Mouse (Mus musculus) neural tube, embryonic 15.5 days (tissue): Measurements from ENCODE around the gene Gm8369. TPM values are rescaled to one million over a fixed set of nuclear protein-coding genes. Genes with fewer than 3 reads are reported as not detected.
"Not testable (repeated sequence)": the region's sequence is repeated elsewhere in the genome, so short reads cannot be mapped to it uniquely, and the experiment has no call there.

Source experiments
- ATAC-seq: fragments of 200-750 bp; cut with Nextera tagmentation; 2 replicates; pipeline ENCODE4 v1.8.0; 2017; ENCODE audit warnings: mild to moderate bottlenecking, moderate TSS enrichment, moderate library complexity; ENCODE audit not compliant: low FRiP score
- H3K27ac ChIP-seq: fragments of 300-500 bp; sonication (generic); replicated peaks from 2 replicates; pipeline ENCODE4 v1.5.1; 2015; ENCODE audit warnings: mild to moderate bottlenecking, inconsistent platforms
- H3K27me3 ChIP-seq: fragments of 300-500 bp; sonication (generic); replicated peaks from 2 replicates; pipeline ENCODE4 v1.6.1; 2015; ENCODE audit warnings: inconsistent platforms
- H3K36me3 ChIP-seq: fragments of 300-500 bp; sonication (generic); 2 replicates; pipeline ENCODE4 v1.6.1; 2015; ENCODE audit warnings: inconsistent platforms
- H3K4me1 ChIP-seq: fragments of 300-500 bp; sonication (generic); 2 replicates; pipeline ENCODE4 v1.6.1; 2015; ENCODE audit warnings: inconsistent platforms
- H3K4me2 ChIP-seq: fragments of 300-500 bp; sonication (generic); 2 replicates; pipeline ENCODE4 v1.6.1; 2015; ENCODE audit warnings: inconsistent platforms, mild to moderate bottlenecking, moderate library complexity
- H3K4me3 ChIP-seq: fragments of 300-500 bp; sonication (generic); replicated peaks from 2 replicates; pipeline ENCODE4 v1.5.1; 2015; ENCODE audit warnings: mild to moderate bottlenecking, inconsistent platforms
- H3K9ac ChIP-seq: fragments of 300-500 bp; sonication (generic); replicated peaks from 2 replicates; pipeline ENCODE4 v1.6.1; 2015; ENCODE audit warnings: mild to moderate bottlenecking, inconsistent platforms
- H3K9me3 ChIP-seq: fragments of 300-500 bp; sonication (generic); replicated peaks from 2 replicates; pipeline ENCODE4 v1.6.1; 2016; ENCODE audit warnings: inconsistent platforms
- WGBS: fragments of 180-500 bp; shearing (Covaris S2); methylation state at CpG from one replicate; pipeline ENCODE4 v1.1.7; 2015; ENCODE audit warnings: mixed read lengths; 5-methylcytosine and 5-hydroxymethylcytosine counted together
- polyA plus RNA-seq: library from polyadenylated mRNA; unstranded; fragments of >200 nt; fragmentation: Nextera tagmentation; extraction: Ambion mirVana; gene quantifications from 2 replicates; pipeline ENCODE4 v1.2.1, GENCODE M21; 2015

Gene Gm8369
- polyA plus RNA-seq, 1 experiment from 2014 or later: not detected

DNA sequence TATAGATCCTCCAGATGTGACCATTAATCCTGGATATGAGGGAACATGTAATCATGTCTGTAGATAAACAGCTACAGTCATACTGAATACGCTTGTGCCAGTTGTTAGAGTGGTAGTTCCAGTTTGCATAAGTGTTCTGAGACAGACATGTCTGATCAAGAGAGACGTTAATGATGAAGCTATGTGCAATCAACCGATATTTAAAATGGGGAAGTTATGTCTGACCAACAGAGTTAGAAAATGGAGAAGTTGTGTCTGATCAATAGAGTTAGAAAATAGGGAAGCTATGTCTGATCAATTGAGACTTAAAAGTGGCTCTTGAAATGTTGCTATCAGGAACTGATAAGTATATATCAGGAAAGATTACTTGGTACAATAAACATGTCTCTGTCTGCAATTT is 472 bp upstream of the Gm8369 start:
- Histone ChIP-seq H3K36me3 (no peaks in the 10 kb centered on the region), H3K27me3 (no peaks in the 10 kb centered on the region), H3K9me3 (no peaks in the 10 kb centered on the region), H3K4me3 (no peak overlapping the region), H3K9ac (no peak overlapping the region), H3K4me1 (no peaks in the 10 kb centered on the region), H3K27ac (no peak overlapping the region), H3K4me2 (no peak overlapping the region)
- ATAC-seq: no peak
- WGBS: 92% methylated on average over 3 of the region's 3 CpGs

GRCm38 (mm10) chr19:11486599-11486998 is 861 bp downstream of the Gm8369 start:
- H3K4me1 ChIP-seq: no peaks in the 10 kb centered on the region
- H3K9ac ChIP-seq: no peak overlapping the region
- no peaks in the 10 kb centered on the region for H3K27me3 ChIP-seq
- H3K9me3 ChIP-seq: no peaks in the 10 kb centered on the region
- no peak overlapping the region for H3K4me2 ChIP-seq
- WGBS: 88% methylated on average over 1 of the region's 1 CpGs
- no peaks in the 10 kb centered on the region for H3K36me3 ChIP-seq
- ATAC-seq: no peak
- no peak overlapping the region for H3K4me3 ChIP-seq
- no peak overlapping the region for H3K27ac ChIP-seq

GRCm38 (mm10) chr19:11491406-11492189 is 5.9 kb downstream of the Gm8369 start:
- no peaks in the 10 kb centered on the region for H3K27me3 ChIP-seq
- no peak for ATAC-seq
- no peak overlapping the region for H3K9ac ChIP-seq
- WGBS: 80% methylated on average over 4 of the region's 4 CpGs
- no peaks in the 10 kb centered on the region for H3K4me1 ChIP-seq
- H3K27ac ChIP-seq: no peak overlapping the region
- H3K4me3 ChIP-seq: no peak overlapping the region
- H3K36me3 ChIP-seq: no peaks in the 10 kb centered on the region
- H3K9me3 ChIP-seq: no peaks in the 10 kb centered on the region
- H3K4me2 ChIP-seq: no peak overlapping the region

GRCm38 (mm10) chr19:11492671-11493070 is 6.9 kb downstream of the Gm8369 start:
- H3K27me3 ChIP-seq: no peaks in the 10 kb centered on the region
- 89% methylated on average over 1 of the region's 1 CpGs for WGBS
- no peak overlapping the region for H3K4me3 ChIP-seq
- H3K9me3 ChIP-seq: no peaks in the 10 kb centered on the region
- H3K36me3 ChIP-seq: no peaks in the 10 kb centered on the region
- no peak overlapping the region for H3K4me2 ChIP-seq
- no peaks in the 10 kb centered on the region for H3K4me1 ChIP-seq
- no peak for ATAC-seq
- no peak overlapping the region for H3K9ac ChIP-seq
- no peak overlapping the region for H3K27ac ChIP-seq

DNA sequence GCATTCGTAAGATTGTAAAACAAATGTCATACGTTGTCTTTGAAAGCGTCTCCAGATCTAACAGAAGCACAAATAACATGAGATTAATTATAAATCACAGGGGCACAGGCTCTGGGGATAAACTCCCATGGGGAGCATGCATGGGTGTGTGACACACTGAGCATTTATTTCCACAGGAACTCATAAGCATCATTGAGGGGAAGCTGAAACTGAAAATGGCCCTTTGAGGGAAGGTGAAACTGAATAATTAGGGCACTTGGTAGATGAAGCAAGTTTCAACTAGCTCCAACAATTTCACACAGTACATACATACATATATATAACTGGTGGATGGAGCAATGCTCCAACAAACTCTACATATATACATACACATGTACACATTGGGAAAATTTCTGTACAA is 8.8 kb downstream of the Gm8369 start:
- no peak overlapping the region for H3K9ac ChIP-seq
- H3K9me3 ChIP-seq: no peaks in the 10 kb centered on the region
- WGBS: 85% methylated on average over 3 of the region's 3 CpGs
- no peak overlapping the region for H3K27ac ChIP-seq
- H3K4me3 ChIP-seq: no peak overlapping the region
- H3K4me1 ChIP-seq: no peaks in the 10 kb centered on the region
- no peak overlapping the region for H3K4me2 ChIP-seq
- ATAC-seq: no peak
- H3K27me3 ChIP-seq: no peaks in the 10 kb centered on the region
- H3K36me3 ChIP-seq: no peaks in the 10 kb centered on the region

DNA sequence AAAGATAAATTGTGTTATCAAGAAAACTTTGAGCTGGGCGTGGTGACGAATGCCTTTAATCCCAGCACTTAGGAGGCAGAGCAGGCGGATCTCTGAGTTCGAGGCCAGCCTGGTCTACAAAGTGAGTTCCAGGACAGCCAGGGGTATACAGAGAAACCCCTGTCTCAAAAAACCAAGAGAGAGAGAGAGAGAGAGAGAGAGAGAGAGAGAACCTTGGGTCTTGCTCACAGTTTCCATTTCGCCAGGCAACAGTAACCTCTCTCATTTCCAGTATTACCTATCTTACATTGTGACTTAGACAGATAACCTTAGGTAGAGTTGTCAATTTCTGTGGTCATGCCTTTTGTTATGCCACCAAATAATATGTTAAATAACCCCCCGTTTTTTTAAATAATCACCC is 10.6 kb downstream of the Gm8369 start:
- no peaks in the 10 kb centered on the region for H3K36me3 ChIP-seq
- WGBS: 89% methylated on average over 6 of the region's 6 CpGs

DNA sequence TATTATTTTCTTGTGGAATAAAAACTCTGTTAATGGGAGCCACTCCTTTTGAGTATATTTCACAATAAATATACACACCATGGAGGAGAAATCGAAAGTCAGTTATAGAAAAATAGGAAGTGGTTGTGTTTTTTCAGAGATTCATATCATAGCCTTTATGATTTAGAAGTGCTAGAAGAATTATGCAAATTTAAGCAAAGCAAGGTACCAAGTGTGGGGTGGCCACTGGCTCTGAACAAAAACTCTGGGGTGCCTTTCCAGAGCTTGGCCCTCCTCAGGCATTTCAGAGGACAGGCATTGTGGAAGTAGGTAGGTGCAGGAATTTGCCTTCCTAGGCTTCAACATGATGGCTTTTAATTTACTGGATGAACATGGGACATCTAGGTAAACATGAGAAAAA is 11.6 kb downstream of the Gm8369 start:
- not testable (repeated sequence) for ATAC-seq, H3K4me1 ChIP-seq, H3K27ac ChIP-seq, H3K4me2 ChIP-seq, H3K36me3 ChIP-seq, H3K9ac ChIP-seq, H3K9me3 ChIP-seq, H3K4me3 ChIP-seq, H3K27me3 ChIP-seq
- 86% methylated on average over 1 of the region's 1 CpGs for WGBS

More for the DNA sequence above, 10.6 kb downstream of the Gm8369 start:
- Histone ChIP-seq H3K27ac (no peak overlapping the region), H3K9ac (no peak overlapping the region), H3K27me3 (no peaks in the 10 kb centered on the region), H3K4me2 (no peak overlapping the region), H3K4me3 (no peak overlapping the region), H3K9me3 (no peaks in the 10 kb centered on the region), H3K4me1 (no peaks in the 10 kb centered on the region)
- ATAC-seq: no peak

DNA sequence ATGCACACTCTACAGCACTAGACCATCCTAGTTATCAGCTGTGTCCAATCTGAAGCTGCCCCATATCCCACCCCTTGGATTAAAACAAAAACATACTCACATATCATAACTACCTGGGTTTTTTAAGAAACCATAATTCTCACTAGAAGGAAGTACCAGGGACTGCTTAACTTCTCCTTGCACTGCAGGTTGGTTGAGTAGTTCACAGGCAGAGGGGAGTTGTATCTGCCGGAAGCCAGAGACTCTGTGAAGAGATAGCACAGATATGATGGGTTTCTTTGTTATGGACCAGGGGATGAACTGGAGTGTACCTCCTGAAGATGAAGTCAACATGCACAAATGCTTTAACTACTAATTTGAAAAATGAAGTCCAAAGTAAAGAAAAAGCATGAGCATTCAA is 15.1 kb downstream of the Gm8369 start:
- H3K9ac ChIP-seq: no peak overlapping the region
- no peaks in the 10 kb centered on the region for H3K27me3 ChIP-seq
- H3K27ac ChIP-seq: no peak overlapping the region
- ATAC-seq: no peak
- no peak overlapping the region for H3K4me2 ChIP-seq
- H3K4me3 ChIP-seq: no peak overlapping the region
- 91% methylated on average over 1 of the region's 1 CpGs for WGBS
- no peaks in the 10 kb centered on the region for H3K9me3 ChIP-seq
- H3K4me1 ChIP-seq: no peaks in the 10 kb centered on the region
- no peaks in the 10 kb centered on the region for H3K36me3 ChIP-seq

GRCm38 (mm10) chr19:11501326-11501725 is 15.6 kb downstream of the Gm8369 start:
- H3K4me1 ChIP-seq: no peaks in the 10 kb centered on the region
- no peaks in the 10 kb centered on the region for H3K36me3 ChIP-seq
- H3K4me3 ChIP-seq: no peak overlapping the region
- no peaks in the 10 kb centered on the region for H3K27me3 ChIP-seq
- ATAC-seq: no peak
- no peak overlapping the region for H3K4me2 ChIP-seq
- H3K9me3 ChIP-seq: no peaks in the 10 kb centered on the region
- H3K27ac ChIP-seq: no peak overlapping the region
- no peak overlapping the region for H3K9ac ChIP-seq
- WGBS: 91% methylated on average over 4 of the region's 4 CpGs

GRCm38 (mm10) chr19:11504857-11505256 is 19.1 kb downstream of the Gm8369 start:
- Histone ChIP-seq H3K4me3 (no peak overlapping the region), H3K9ac (no peak overlapping the region), H3K4me2 (no peak overlapping the region), H3K27me3 (no peaks in the 10 kb centered on the region), H3K27ac (no peak overlapping the region), H3K4me1 (no peaks in the 10 kb centered on the region), H3K9me3 (no peaks in the 10 kb centered on the region), H3K36me3 (no peaks in the 10 kb centered on the region)
- WGBS: 95% methylated on average over 1 of the region's 1 CpGs
- no peak for ATAC-seq

DNA sequence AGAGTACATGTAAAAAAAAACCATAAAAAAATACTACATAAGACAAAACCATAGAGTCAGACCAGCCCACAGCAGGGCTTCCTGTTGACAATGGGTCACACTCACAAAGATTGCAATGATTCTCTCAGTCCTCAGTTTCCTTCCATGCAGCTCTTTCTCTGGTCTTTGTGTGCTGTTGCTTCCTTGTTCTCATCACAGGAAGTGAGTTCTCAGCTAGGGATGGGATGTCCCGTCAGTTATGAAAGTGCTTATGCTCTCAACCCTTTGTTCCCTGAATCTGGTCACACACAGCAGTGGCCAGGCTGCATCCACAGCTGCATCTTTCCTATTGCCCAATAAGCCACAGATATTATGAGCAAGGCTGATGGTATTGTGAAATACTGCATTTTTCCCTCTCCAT is 27.7 kb downstream of the Gm8369 start:
- H3K9me3 ChIP-seq: no peaks in the 10 kb centered on the region
- H3K27ac ChIP-seq: no peak overlapping the region
- no peaks in the 10 kb centered on the region for H3K4me1 ChIP-seq
- ATAC-seq: no peak
- H3K9ac ChIP-seq: no peak overlapping the region
- no peak overlapping the region for H3K4me3 ChIP-seq
- H3K27me3 ChIP-seq: no peaks in the 10 kb centered on the region
- no peak overlapping the region for H3K4me2 ChIP-seq
- H3K36me3 ChIP-seq: no peaks in the 10 kb centered on the region
- 88% methylated on average over 1 of the region's 1 CpGs for whole genome bisulfite sequencing

DNA sequence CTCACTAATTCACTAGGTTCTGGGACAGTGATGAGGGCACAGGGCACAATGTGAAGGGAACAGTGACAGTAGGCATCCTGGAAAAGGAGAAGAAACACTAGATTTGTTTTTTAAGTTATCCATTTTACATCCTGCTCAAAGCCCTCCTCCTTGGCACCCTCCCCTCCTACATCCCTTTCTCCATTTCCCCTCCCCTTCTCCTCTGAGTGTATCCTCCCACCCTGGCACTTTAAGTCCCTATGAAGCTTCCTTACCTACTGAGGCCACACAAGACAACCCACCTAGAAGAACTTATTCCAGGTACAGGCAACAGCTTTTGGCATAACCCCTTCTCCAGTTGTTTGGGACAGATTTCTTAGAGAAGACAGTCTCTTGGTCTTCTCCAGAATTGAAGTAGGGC is 30.5 kb downstream of the Gm8369 start, which contains the start of gene Ms4a6b:
Gene Ms4a6b, plus strand, starts transcription at position 267 of the 400 bp plus-strand sequence.
- ATAC-seq: no peak
- Histone ChIP-seq H3K36me3 (no peaks in the 10 kb centered on the region), H3K9ac (no peak within 1 kb of the TSS), H3K4me1 (no peaks in the 10 kb centered on the region), H3K27me3 (no peaks in the 10 kb centered on the region), H3K27ac (no peak within 1 kb of the TSS), H3K4me3 (no peak within 1 kb of the TSS), H3K4me2 (no peak within 1 kb of the TSS), H3K9me3 (no peaks in the 10 kb centered on the region)
